Comparison of ENCODE assay signal across 9 mouse cellular contexts in genomic region chr2:38368746-38369330, GRCm38 (mm10). TPM values are rescaled to one million over a fixed set of nuclear protein-coding genes. Genes with fewer than 3 reads are reported as not detected.
DNase-seq lines count a peak whose midpoint lies in the region; ATAC-seq lines count a peak whose summit lies in the region.
"Had no signal": no experiment of that assay in that cellular context is flagged by ENCODE, and none has a peak within 500 bp of the region (broad histone marks: within the 10 kb centered on the region; RNA-seq: fewer than 3 reads in every experiment).

No protein-coding gene starts in this region.

- intact Hi-C loops in left cerebral cortex, postnatal 36 days (cut with DNase I) = no loop called here
- intact Hi-C loops in heart, postnatal 36 days (cut with DNase I) = no loop called here

- ATAC-seq in megakaryocyte progenitor cell, adult 5-6 weeks (replicated peaks; ENCODE audit: poor library complexity) = peak; percentile 99

- 6% methylated on average over 31 of the region's 31 CpGs for WGBS in large intestine, adult 2 months

- peak; percentile 54 to 64 for DNase-seq in left cerebral cortex, postnatal 36 days (ENCODE audit: low spot score in 2 of 2)
- no peak for DNase-seq in left cerebral cortex, adult 11 months (ENCODE audit: low spot score)
- DNase-seq in embryo, embryonic 10 days (ENCODE audit: low spot score) = peak; percentile 87
- peak; percentile 32 to 37 for DNase-seq in heart, postnatal 36 days
- DNase-seq in large intestine, adult 2 months (ENCODE audit: low read depth, low spot score) = peak; percentile 29
- DNase-seq in thymus, adult 18-20 months = peak; percentile 30 to 39
- DNase-seq in cerebellum, adult 9-10 months = no peak

RNA-seq across cellular contexts. Expression of gene Lhx2, which starts 29.8 kb away (rescaled TPM):
- total RNA-seq in left cerebral cortex, postnatal 36 days (2021) = 10 to 100 TPM; 76.7 to 79.0 TPM
- total RNA-seq in heart, postnatal 36 days (2021) = not detected
- polyA plus RNA-seq in large intestine, adult 2 months (2012; rRNA removed) = not detected in 2 replicates
- total RNA-seq in megakaryocyte progenitor cell, adult 5-6 weeks (2015) = not detected in 2 replicates
- not detected in 2 replicates for total RNA-seq in megakaryocyte progenitor cell, adult 5-6 weeks (2017)
- total RNA-seq: neutrophil, adult 5-6 weeks had no signal

Comparison
In these comparisons a context has a peak if more than half of its experiments do, and no peak if none do; other contexts are left out.
1. DNase-seq: peak in left cerebral cortex, postnatal 36 days (2 of 2), embryo, embryonic 10 days (single experiment), heart, postnatal 36 days (2 of 2), large intestine, adult 2 months (single experiment) and thymus, adult 18-20 months (2 of 2); none in left cerebral cortex, adult 11 months (single experiment) and cerebellum, adult 9-10 months (single experiment).
2. RNA of gene Lhx2, which starts 29.8 kb away (total RNA-seq): 76.7 to 79.0 TPM in left cerebral cortex, postnatal 36 days; not detected in heart, postnatal 36 days and not detected in megakaryocyte progenitor cell, adult 5-6 weeks; every median in the first group is over 10 times any median in the second.